Mouse (Mus musculus): ENCODE data around the gene Msantd1. TPM values are rescaled to one million over a fixed set of nuclear protein-coding genes. Genes with fewer than 3 reads are reported as not detected.
"Not testable (repeated sequence)": the region's sequence is repeated elsewhere in the genome, so short reads cannot be mapped to it uniquely, and the experiment has no call there.

Gene Msantd1
- 1 to 10 TPM; 3.9 to 6.6 (median 4.1) TPM for total RNA-seq (2022)

GRCm38 (mm10) chr5:34907910-34908725 is at the start of gene Msantd1:
Gene Msantd1 (plus strand): TSS chr5:34908012.
- DNase-seq (ENCODE audit: low spot score in 2 of 2) = no peak

- DNase-seq (ENCODE audit: low spot score in 2 of 2) = no peak
These were observed 42.4 kb upstream of the Msantd1 start for GRCm38 (mm10) chr5:34865367-34865766.

GRCm38 (mm10) chr5:34880307-34880706 is 27.5 kb upstream of the Msantd1 start:
- not testable (repeated sequence) for DNase-seq (ENCODE audit: low spot score in 2 of 2)

- DNase-seq (ENCODE audit: low spot score in 2 of 2) = no peak
These were observed 26.8 kb upstream of the Msantd1 start for GRCm38 (mm10) chr5:34881023-34881422.

GRCm38 (mm10) chr5:34885250-34885649 is 22.6 kb upstream of the Msantd1 start:
- no peak for DNase-seq (ENCODE audit: low spot score in 2 of 2)

GRCm38 (mm10) chr5:34889252-34889651 is 18.6 kb upstream of the Msantd1 start:
- DNase-seq (ENCODE audit: low spot score in 2 of 2) = no peak

- DNase-seq (ENCODE audit: low spot score in 2 of 2) = no peak
These were observed 10.9 kb upstream of the Msantd1 start for GRCm38 (mm10) chr5:34896697-34897453.

GRCm38 (mm10) chr5:34899787-34900469 is 7.9 kb upstream of the Msantd1 start:
- DNase-seq (ENCODE audit: low spot score in 2 of 2) = no peak

GRCm38 (mm10) chr5:34902371-34902770 is 5.4 kb upstream of the Msantd1 start:
- DNase-seq (ENCODE audit: low spot score in 2 of 2) = no peak

GRCm38 (mm10) chr5:34902811-34903385 is 4.9 kb upstream of the Msantd1 start:
- peak in 1 of 2 experiments; percentile 36 for DNase-seq (ENCODE audit: low spot score in 2 of 2)

- DNase-seq (ENCODE audit: low spot score in 2 of 2) = no peak
These were observed 3.4 kb upstream of the Msantd1 start for GRCm38 (mm10) chr5:34904412-34904811.

GRCm38 (mm10) chr5:34907230-34907629 is 582 bp upstream of the Msantd1 start:
- no peak for DNase-seq (ENCODE audit: low spot score in 2 of 2)

GRCm38 (mm10) chr5:34908726-34909633 is 1.2 kb downstream of the Msantd1 start:
- no peak for DNase-seq (ENCODE audit: low spot score in 2 of 2)

GRCm38 (mm10) chr5:34909634-34910503 is 2.1 kb downstream of the Msantd1 start:
- DNase-seq (ENCODE audit: low spot score in 2 of 2) = no peak

- no peak for DNase-seq (ENCODE audit: low spot score in 2 of 2)
These were observed 2.6 kb downstream of the Msantd1 start for GRCm38 (mm10) chr5:34910504-34910815.

GRCm38 (mm10) chr5:34915801-34916200 is 8.0 kb downstream of the Msantd1 start:
- peak; percentile 46 to 56 for DNase-seq (ENCODE audit: low spot score in 2 of 2)

GRCm38 (mm10) chr5:34917234-34917655 is 9.4 kb downstream of the Msantd1 start:
- no peak for DNase-seq (ENCODE audit: low spot score in 2 of 2)

GRCm38 (mm10) chr5:34918785-34919184 is 11.0 kb downstream of the Msantd1 start:
- no peak for DNase-seq (ENCODE audit: low spot score in 2 of 2)

- DNase-seq (ENCODE audit: low spot score in 2 of 2) = no peak
These were observed 14.7 kb downstream of the Msantd1 start for GRCm38 (mm10) chr5:34922531-34922930.

- DNase-seq (ENCODE audit: low spot score in 2 of 2) = no peak
These were observed 16.1 kb downstream of the Msantd1 start for GRCm38 (mm10) chr5:34923920-34924319.

Data from left cerebral cortex, adult 8-10 months (tissue).